Mouse (Mus musculus) CH12.LX (cell line): ENCODE measurements around the gene Adam10. TPM values are rescaled to one million over a fixed set of nuclear protein-coding genes. Genes with fewer than 3 reads are reported as not detected.

Experiments
- DNase-seq: peaks from one replicate; pipeline ENCODE4 v3.0.0-alpha.2; 2013; ENCODE audit errors: extremely low read depth
- H3K27ac ChIP-seq: 2 replicates; pipeline ENCODE4 v1.5.1; 2012; ENCODE audit warnings: low read depth, mild to moderate bottlenecking, control low read depth, moderate library complexity; ENCODE audit not compliant: insufficient read depth
- H3K27me3 ChIP-seq: replicated peaks from 2 replicates; pipeline ENCODE3; 2012; ENCODE audit warnings: inconsistent platforms
- H3K36me3 ChIP-seq, 2 experiments: replicated peaks in 1 of 2; 2 replicates each; pipeline versions ENCODE3 to v1.6.1; 2012; ENCODE audit warnings: inconsistent platforms in 1 of 2, low read length in 1 of 2, mild to moderate bottlenecking in 1 of 2, mixed read lengths in 1 of 2, moderate library complexity in 1 of 2; ENCODE audit not compliant: control insufficient read depth in 1 of 2, insufficient read depth in 1 of 2
- H3K4me1 ChIP-seq, 2 experiments: 2 replicates each; pipeline ENCODE4 v1.6.1; 2012; ENCODE audit warnings: inconsistent platforms in 1 of 2, moderate library complexity in 1 of 2; ENCODE audit not compliant: insufficient read depth in 2 of 2, control insufficient read depth in 1 of 2
- H3K4me2 ChIP-seq: 2 replicates; pipeline ENCODE4 v1.6.1; 2012; ENCODE audit warnings: low read depth, mild to moderate bottlenecking, control low read depth; ENCODE audit not compliant: poor library complexity, insufficient read depth, severe bottlenecking
- H3K4me3 ChIP-seq, 3 experiments: fragments of 150-350 bp in 1 of 3; sonication (generic) in 1 of 3; replicated peaks in 1 of 3; 2 replicates each; pipeline versions ENCODE3 to v1.5.1; 2011 to 2012; ENCODE audit warnings: low read depth in 2 of 3, low read length in 2 of 3, mild to moderate bottlenecking in 2 of 3, moderate library complexity in 2 of 3, control low read depth in 1 of 3, improper control_type of control experiment in 1 of 3, inconsistent platforms in 1 of 3, mixed read lengths in 1 of 3; ENCODE audit not compliant: poor library complexity in 1 of 3
- H3K79me2 ChIP-seq: replicated peaks from 2 replicates; pipeline ENCODE4 v1.6.1; 2012; ENCODE audit warnings: mild to moderate bottlenecking, moderate library complexity; ENCODE audit not compliant: control insufficient read depth, poor library complexity, insufficient read depth, severe bottlenecking; ENCODE audit errors: extremely low read depth
- H3K9ac ChIP-seq: 2 replicates; pipeline ENCODE4 v1.6.1; 2012; ENCODE audit warnings: low read depth, mild to moderate bottlenecking, control low read depth, moderate library complexity; ENCODE audit not compliant: insufficient read depth
- H3K9me3 ChIP-seq: replicated peaks from 2 replicates; pipeline ENCODE3; 2012; ENCODE audit warnings: low read length, inconsistent platforms, mixed read lengths
- BHLHE40 ChIP-seq: IDR thresholded peaks from 2 replicates; pipeline ENCODE4 v1.6.1; 2011; ENCODE audit warnings: mild to moderate bottlenecking, low read depth, low read length, improper control_type of control experiment
- CHD1 ChIP-seq: IDR thresholded peaks from 2 replicates; pipeline ENCODE4 v1.6.1; 2012; ENCODE audit warnings: low read depth, low read length, improper control_type of control experiment, inconsistent platforms
- CHD2 ChIP-seq: IDR thresholded peaks from 2 replicates; pipeline ENCODE4 v1.6.1; 2011; ENCODE audit warnings: low read length, improper control_type of control experiment
- CTCF ChIP-seq, 2 experiments: IDR thresholded peaks in 1 of 2; conservative IDR thresholded peaks in 1 of 2; 2 replicates each; pipeline ENCODE4 v1.5.1; 2011 to 2012; ENCODE audit warnings: low read depth in 2 of 2, low read length in 2 of 2, improper control_type of control experiment in 1 of 2, inconsistent platforms in 1 of 2, mild to moderate bottlenecking in 1 of 2, moderate library complexity in 1 of 2
- ELF1 ChIP-seq: IDR thresholded peaks from 2 replicates; pipeline ENCODE4 v1.6.1; 2014; ENCODE audit warnings: low read depth, mild to moderate bottlenecking, inconsistent platforms, low read length, improper control_type of control experiment
- HCFC1 ChIP-seq: IDR thresholded peaks from 2 replicates; pipeline ENCODE4 v1.6.1; 2012; ENCODE audit warnings: low read depth, mild to moderate bottlenecking, inconsistent platforms, low read length, improper control_type of control experiment
- IRF4 ChIP-seq: IDR thresholded peaks from 2 replicates; pipeline ENCODE4 v1.6.1; 2014; ENCODE audit warnings: low read depth, mild to moderate bottlenecking, inconsistent platforms, low read length, improper control_type of control experiment
- JUN ChIP-seq: IDR thresholded peaks from 2 replicates; pipeline ENCODE4 v1.6.1; 2011; ENCODE audit warnings: low read depth, mild to moderate bottlenecking, low read length, improper control_type of control experiment, moderate library complexity; ENCODE audit not compliant: insufficient read depth
- JUND ChIP-seq: conservative IDR thresholded peaks from 2 replicates; pipeline ENCODE4 v1.6.1; 2011; ENCODE audit warnings: low read depth, low read length, improper control_type of control experiment
- MAFK ChIP-seq: IDR thresholded peaks from 2 replicates; pipeline ENCODE4 v1.6.1; 2011; ENCODE audit warnings: low read length, improper control_type of control experiment; ENCODE audit not compliant: insufficient replicate concordance
- MAX ChIP-seq: IDR thresholded peaks from 2 replicates; pipeline ENCODE4 v1.6.1; 2011; ENCODE audit warnings: low read length, improper control_type of control experiment
- MYC ChIP-seq: IDR thresholded peaks from 2 replicates; pipeline ENCODE4 v1.6.1; 2011; ENCODE audit warnings: low read depth, mild to moderate bottlenecking, improper control_type of control experiment, low read length
- NELFE ChIP-seq: IDR thresholded peaks from 2 replicates; pipeline ENCODE4 v1.6.1; 2011; ENCODE audit warnings: low read depth, low read length, improper control_type of control experiment
- PAX5 ChIP-seq: IDR thresholded peaks from 2 replicates; pipeline ENCODE4 v1.6.1; 2012; ENCODE audit warnings: low read length, inconsistent platforms, mixed read lengths
- POLR2AphosphoS2 ChIP-seq: IDR thresholded peaks from 2 replicates; pipeline ENCODE4 v1.6.1; 2011; ENCODE audit warnings: low read depth, low read length, improper control_type of control experiment
- RAD21 ChIP-seq: IDR thresholded peaks from 2 replicates; pipeline ENCODE4 v1.6.1; 2011; ENCODE audit warnings: low read depth, mild to moderate bottlenecking, low read length, improper control_type of control experiment, moderate library complexity
- SMC3 ChIP-seq: IDR thresholded peaks from 2 replicates; pipeline ENCODE4 v1.6.1; 2011; ENCODE audit warnings: low read depth, low read length, improper control_type of control experiment
- TBP ChIP-seq: conservative IDR thresholded peaks from 2 replicates; pipeline ENCODE4 v1.6.1; 2011; ENCODE audit warnings: low read depth, low read length, improper control_type of control experiment
- TCF12 ChIP-seq: IDR thresholded peaks from 2 replicates; pipeline ENCODE4 v1.6.1; 2014; ENCODE audit warnings: low read depth, mild to moderate bottlenecking, inconsistent platforms, low read length, improper control_type of control experiment
- USF1 ChIP-seq: IDR thresholded peaks from 2 replicates; pipeline ENCODE4 v1.6.1; 2014; ENCODE audit warnings: low read depth, mild to moderate bottlenecking, inconsistent platforms, low read length, improper control_type of control experiment
- USF2 ChIP-seq: conservative IDR thresholded peaks from 2 replicates; pipeline ENCODE4 v1.6.1; 2011; ENCODE audit warnings: low read depth, low read length, improper control_type of control experiment
- ZMIZ1 ChIP-seq: IDR thresholded peaks from 2 replicates; pipeline ENCODE4 v1.6.1; 2012; ENCODE audit warnings: low read depth, mild to moderate bottlenecking, inconsistent platforms, low read length, improper control_type of control experiment
- ZNF384 ChIP-seq: IDR thresholded peaks from 2 replicates; pipeline ENCODE4 v1.6.1; 2012; ENCODE audit warnings: low read depth, low read length, improper control_type of control experiment, inconsistent platforms
- dilution Hi-C: fragments of 300-500 bp; cut with MboI; formaldehyde crosslinking; loops from 2 replicates; pipeline ENCODE4 v1.14.3; 2020; ENCODE audit warnings: low sequenced_read_pairs; ENCODE audit not compliant: extremely low pct_unique_long_range_greater_than_20kb, extremely low pct_ligation_motif_present
- in situ Hi-C: fragments of 300-500 bp; cut with MboI; formaldehyde crosslinking; loops from 3 replicates; pipeline ENCODE4 v1.14.3; 2019; ENCODE audit warnings: low sequenced_read_pairs, low pct_ligation_motif_present, low pct_unique_long_range_greater_than_20kb, mixed read lengths
- polyA plus RNA-seq: library from polyadenylated mRNA; unstranded; fragments of >175 nt; gene quantifications from 2 replicates; pipeline ENCODE4 v1.2.1, GENCODE M21; 2012; ENCODE audit warnings: low read depth; ENCODE audit not compliant: insufficient read length
- total RNA-seq, 2 experiments: library from RNA; depleted of rRNA; stranded (reverse); fragments of 300-350 nt in 1 of 2; fragments of >200 nt in 1 of 2; gene quantifications; 2 replicates each; pipeline ENCODE4 v1.2.3; 2012 to 2014

Gene Adam10
- total and polyA plus RNA-seq, 3 experiments: 9.3 to 28.9 (median 17.8) TPM

DNA sequence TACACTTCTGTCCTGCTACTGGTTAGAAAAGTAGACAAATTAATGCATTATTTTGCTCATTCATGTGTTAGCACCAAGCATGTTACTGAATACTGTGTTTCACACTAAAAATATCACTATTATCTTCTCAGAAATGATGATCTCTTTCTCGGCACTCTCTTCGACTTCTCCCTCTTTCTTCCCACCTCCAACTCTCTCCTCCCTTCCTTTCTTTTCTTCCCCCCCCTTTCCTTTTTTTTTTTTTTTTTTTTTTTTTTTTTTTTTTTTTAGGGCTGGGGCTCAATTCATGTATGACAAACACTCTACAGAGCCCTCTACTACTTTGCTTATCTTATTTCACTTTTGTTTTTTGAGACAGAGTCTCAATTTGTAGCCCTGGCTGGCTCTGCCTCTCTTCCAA, 20.5 kb upstream of the Adam10 start:
- H3K27ac ChIP-seq: no peak overlapping the region
- DNase-seq: no peak
- H3K4me3 ChIP-seq: no peak overlapping the region

DNA sequence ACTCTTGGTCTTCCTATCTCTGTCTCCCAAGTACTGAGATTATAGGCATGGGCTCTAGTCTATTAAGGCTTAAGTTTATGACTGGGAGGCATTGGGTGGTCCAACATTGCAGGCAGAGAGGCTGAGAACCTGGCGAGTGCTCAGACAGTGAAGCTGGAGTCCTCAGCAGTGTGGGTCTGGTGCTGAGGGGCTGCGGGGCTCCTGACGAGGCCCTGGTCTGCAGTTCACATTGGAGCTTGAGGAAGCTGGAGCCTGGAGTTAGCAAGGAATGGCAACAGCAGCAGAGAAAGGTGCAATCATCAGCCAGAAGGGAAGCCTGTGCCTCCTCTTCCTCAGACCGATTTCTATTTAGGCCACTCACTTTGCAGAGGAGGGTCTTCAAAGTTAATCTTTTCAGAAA, 13.9 kb upstream of the Adam10 start:
- DNase-seq: no peak
- Histone ChIP-seq H3K36me3 (no peaks in the 10 kb centered on the region), H3K27me3 (no peaks in the 10 kb centered on the region), H3K79me2 (no peaks in the 10 kb centered on the region), H3K4me3 (no peak overlapping the region), H3K4me1 (0 out of 4 replicates have a peak, but pooled peaks cover 0 to 3% of the 10 kb centered on the region in 2 experiments), H3K4me2 (no peak overlapping the region), H3K9ac (no peak overlapping the region), H3K9me3 (peaks cover 2% of the 10 kb centered on the region), H3K27ac (no peak overlapping the region)
- dilution Hi-C loops: no loop called here
- in situ Hi-C loops: no loop called here
- no peak for TF ChIP-seq ELF1
- no peak for TF ChIP-seq POLR2AphosphoS2
- no peak for TF ChIP-seq USF1
- no peak for TF ChIP-seq CHD2
- no peak for TF ChIP-seq JUND
- no peak for TF ChIP-seq TCF12
- no peak for TF ChIP-seq SMC3
- no peak for TF ChIP-seq USF2
- no peak for TF ChIP-seq ZMIZ1
- no peak for TF ChIP-seq MYC

More for the DNA sequence above, 20.5 kb upstream of the Adam10 start:
- TF ChIP-seq ZNF384 (peak; percentile 83), POLR2AphosphoS2 (no peak)
- TF ChIP-seq, all 38 proteins: peak for 1
- H3K9me3 ChIP-seq: no peaks in the 10 kb centered on the region
- in situ Hi-C loops (no loop called here), dilution Hi-C loops (no loop called here)
- H3K4me1 ChIP-seq: peaks cover 6 to 31% of the 10 kb centered on the region in 2 experiments
- no peak overlapping the region for H3K4me2 ChIP-seq
- peaks cover 6% of the 10 kb centered on the region; the same call in 1 of the 2 replicates for H3K79me2 ChIP-seq
- H3K36me3 ChIP-seq: peaks cover 0 to 1% of the 10 kb centered on the region in 2 experiments
- no peaks in the 10 kb centered on the region for H3K27me3 ChIP-seq
- H3K9ac ChIP-seq: no peak overlapping the region

- Histone ChIP-seq H3K79me2 (no peaks in the 10 kb centered on the region), H3K4me1 (0 out of 4 replicates have a peak, but pooled peaks cover 0 to 3% of the 10 kb centered on the region in 2 experiments), H3K9ac (no peak overlapping the region), H3K27ac (no peak overlapping the region), H3K27me3 (no peaks in the 10 kb centered on the region), H3K4me3 (no peak overlapping the region), H3K4me2 (no peak overlapping the region), H3K9me3 (peaks cover 2% of the 10 kb centered on the region), H3K36me3 (no peaks in the 10 kb centered on the region)
- DNase-seq: no peak
- in situ Hi-C loops (no loop called here), dilution Hi-C loops (no loop called here)
- TF ChIP-seq CTCF (conservative IDR thresholded peaks at IDR 0.05 in 1 of 2, IDR thresholded peaks at IDR 0.05 in 1 of 2; ENCODE audit: low read depth in 2 of 2, low read length in 2 of 2) (no peak), JUND (no peak), BHLHE40 (no peak), JUN (no peak), IRF4 (no peak), USF1 (no peak), MYC (no peak), MAX (no peak), MAFK (no peak), TBP (no peak), RAD21 (no peak), CHD1 (no peak), NELFE (no peak), USF2 (no peak), SMC3 (no peak), CHD2 (no peak), HCFC1 (no peak), PAX5 (no peak)
- TF ChIP-seq, all 38 proteins: peak for 0
Observed at GRCm38 (mm10) chr9:70665372-70666145, 13.2 kb upstream of the Adam10 start.
